Mouse (Mus musculus) 416B (cell line): ENCODE measurements around the gene Oas2.
A peak's percentile ranks its signal among the peaks of the same experiment; 100 is the strongest.
"Not testable (repeated sequence)": the region's sequence is repeated elsewhere in the genome, so short reads cannot be mapped to it uniquely, and the experiment has no call there.

ENCODE experiments used
- DNase-seq: peaks from one replicate; pipeline ENCODE4 v3.0.0; 2011; ENCODE audit warnings: low read depth

The Oas2 gene

GRCm38 (mm10) chr5:120749688-120750087, at the start of gene Oas2:
Oas2 (minus strand) TSS chr5:120749853.
- DNase-seq, result peak; percentile 11

- not testable (repeated sequence) for DNase-seq
These were observed 49.3 kb upstream of the Oas2 start for GRCm38 (mm10) chr5:120798943-120799342.

- DNase-seq, result not testable (repeated sequence)
These were observed 48.5 kb upstream of the Oas2 start for GRCm38 (mm10) chr5:120798147-120798546.

- DNase-seq, result not testable (repeated sequence)
These were observed 45.9 kb upstream of the Oas2 start, which contains the start of gene Oas1e for GRCm38 (mm10) chr5:120795480-120796034. Oas1e (minus strand) TSS chr5:120795530.

- peak; percentile 67 for DNase-seq
These were observed 43.4 kb upstream of the Oas2 start for GRCm38 (mm10) chr5:120793043-120793442.

- no peak for DNase-seq
These were observed 37.4 kb upstream of the Oas2 start for GRCm38 (mm10) chr5:120787042-120787441.

- DNase-seq, result no peak
These were observed 32.8 kb upstream of the Oas2 start for GRCm38 (mm10) chr5:120782446-120782845.

GRCm38 (mm10) chr5:120781646-120782045, 32.0 kb upstream of the Oas2 start:
- peak; percentile 43 for DNase-seq

GRCm38 (mm10) chr5:120779922-120780321, 30.3 kb upstream of the Oas2 start:
- DNase-seq, result no peak

- DNase-seq, result no peak
These were observed 29.3 kb upstream of the Oas2 start for GRCm38 (mm10) chr5:120778941-120779340.

- peak; percentile 77 for DNase-seq
These were observed 27.8 kb upstream of the Oas2 start, which contains the start of gene Oas3 for GRCm38 (mm10) chr5:120777478-120777877. Oas3 (minus strand) TSS chr5:120777661.

- no peak for DNase-seq
These were observed 27.1 kb upstream of the Oas2 start for GRCm38 (mm10) chr5:120776801-120777200.

- peak; percentile 98 for DNase-seq
These were observed 25.8 kb upstream of the Oas2 start for GRCm38 (mm10) chr5:120775287-120775985.

GRCm38 (mm10) chr5:120769396-120769795, 19.7 kb upstream of the Oas2 start:
- no peak for DNase-seq

GRCm38 (mm10) chr5:120765010-120765409, 15.4 kb upstream of the Oas2 start:
- DNase-seq, result no peak

GRCm38 (mm10) chr5:120761901-120762300, 12.2 kb upstream of the Oas2 start:
- DNase-seq, result no peak

GRCm38 (mm10) chr5:120754215-120754614, 4.6 kb upstream of the Oas2 start:
- peak; percentile 61 for DNase-seq

GRCm38 (mm10) chr5:120752786-120753185, 3.1 kb upstream of the Oas2 start:
- DNase-seq, result no peak

- no peak for DNase-seq
These were observed 1.6 kb upstream of the Oas2 start for GRCm38 (mm10) chr5:120751206-120751605.

- DNase-seq, result peak; percentile 70
These were observed 3.2 kb downstream of the Oas2 start for GRCm38 (mm10) chr5:120746451-120746850.

- peak; percentile 58 for DNase-seq
These were observed 7.5 kb downstream of the Oas2 start for GRCm38 (mm10) chr5:120742125-120742524.

GRCm38 (mm10) chr5:120734380-120734990, 15.2 kb downstream of the Oas2 start:
- no peak for DNase-seq

GRCm38 (mm10) chr5:120733696-120734095, 16.0 kb downstream of the Oas2 start:
- no peak for DNase-seq
